Mouse (Mus musculus) ES-E14 (cell line): ENCODE measurements around the gene Slc18b1.

Experiments used
- CHD2 ChIP-seq: IDR thresholded peaks from 2 replicates; pipeline ENCODE4 v1.6.1; 2014; ENCODE audit warnings: mild to moderate bottlenecking, low read depth, low read length, inconsistent platforms
- HCFC1 ChIP-seq: IDR thresholded peaks from 2 replicates; pipeline ENCODE4 v1.6.1; 2012; ENCODE audit warnings: low read length, inconsistent platforms, borderline replicate concordance; ENCODE audit not compliant: insufficient read depth
- ZC3H11A ChIP-seq: IDR thresholded peaks from 2 replicates; pipeline ENCODE4 v1.6.1; 2012; ENCODE audit warnings: low read depth, mild to moderate bottlenecking, inconsistent platforms, low read length, borderline replicate concordance
- ZNF384 ChIP-seq: IDR thresholded peaks from 2 replicates; pipeline ENCODE4 v1.6.1; 2012; ENCODE audit warnings: low read depth, low read length, inconsistent platforms

DNA sequence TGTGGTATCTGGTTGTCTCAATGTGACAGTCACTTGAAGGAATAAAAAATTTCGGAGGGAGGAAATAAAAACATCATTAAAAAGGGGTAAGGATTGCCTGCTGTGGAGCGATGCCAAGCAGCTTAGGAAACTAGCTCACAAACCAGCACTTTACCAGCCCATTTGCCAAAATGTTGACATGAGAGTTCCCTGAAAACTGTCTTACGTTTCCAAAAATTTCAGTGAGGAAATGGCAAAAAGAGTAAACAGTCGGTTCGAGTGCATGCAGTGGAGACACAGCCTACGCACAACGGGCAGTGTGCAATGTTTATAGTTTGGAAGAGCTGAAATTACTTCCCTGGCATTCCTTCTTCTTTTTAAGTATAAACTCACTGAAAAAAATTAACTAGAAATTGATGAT, 42.6 kb upstream of the Slc18b1 start:
- TF ChIP-seq HCFC1 (no peak), CHD2 (no peak), ZNF384 (no peak), ZC3H11A (no peak)
